Mouse (Mus musculus): ENCODE results near the gene Lrg1. TPM values are rescaled to one million over a fixed set of nuclear protein-coding genes. Genes with fewer than 3 reads are reported as not detected.

The Lrg1 gene
- 100 to 1,000 TPM; 165 to 222 TPM for total RNA-seq (2023)

GRCm38 (mm10) chr17:56121826-56122225 lies at the start of gene Lrg1:
Gene Lrg1 (minus strand): TSS chr17:56122001.

GRCm38 (mm10) chr17:56162231-56162774 lies 40.5 kb upstream of the Lrg1 start, which contains the start of gene Tnfaip8l1:
Gene Tnfaip8l1 (plus strand): TSS chr17:56162477.

GRCm38 (mm10) chr17:56139858-56140595 lies 18.2 kb upstream of the Lrg1 start, which contains the start of gene Sema6b:
Gene Sema6b (minus strand): TSS chr17:56140343.

GRCm38 (mm10) chr17:56117251-56117710 lies 4.5 kb downstream of the Lrg1 start, which contains the start of gene Plin5:
Gene Plin5 (minus strand): TSS chr17:56117596.

GRCm38 (mm10) chr17:56109219-56110051 lies 12.4 kb downstream of the Lrg1 start, which contains the start of gene Plin4:
Gene Plin4 (minus strand): TSS chr17:56109803.

GRCm38 (mm10) chr17:56078880-56079795 lies 42.7 kb downstream of the Lrg1 start, which contains the start of gene Hdgfl2:
Gene Hdgfl2 (plus strand): TSS chr17:56079634.

GRCm38 (mm10) chr17:56074827-56075208 lies 47.0 kb downstream of the Lrg1 start, which contains the start of gene Ubxn6:
Gene Ubxn6 (minus strand): TSS chr17:56075028.

Other genes with a start within 250 kb of the Lrg1 start
- 1 to 10 TPM; 3.1 to 5.9 TPM for gene Zfp119a, start 243.1 kb downstream of the Lrg1 start, total RNA-seq (2023)
- 1 to 10 TPM; 6.5 to 6.9 TPM for gene Zfp959, start 229.9 kb downstream of the Lrg1 start, total RNA-seq (2023)
- 1 to 10 TPM; 4.6 to 5.2 TPM for gene Zfp119b, start 172.5 kb downstream of the Lrg1 start, total RNA-seq (2023)
- gene Ebi3, start 169.4 kb downstream of the Lrg1 start, total RNA-seq (2023) = 100 to 1,000 TPM; 124 to 153 TPM
- gene Yju2, start 162.9 kb downstream of the Lrg1 start, total RNA-seq (2023) = 10 to 100 TPM; 24.1 to 24.2 TPM
- 1 to 10 TPM in 1 of 2 experiments, under 1 TPM in 1; 0.35 to 1.6 TPM for gene Shd, start 151.5 kb downstream of the Lrg1 start, total RNA-seq (2023)
- gene Fsd1, start 135.5 kb downstream of the Lrg1 start, total RNA-seq (2023) = not detected
- gene Stap2, start 116.4 kb downstream of the Lrg1 start, total RNA-seq (2023) = 1 to 10 TPM; 1.1 to 1.5 TPM
- gene Mpnd, start 116.3 kb downstream of the Lrg1 start, total RNA-seq (2023) = 10 to 100 TPM; 30.8 to 35.6 TPM
- 10 to 100 TPM; 58.7 to 59.0 TPM for gene Sh3gl1, start 85.4 kb downstream of the Lrg1 start, total RNA-seq (2023)
- gene Chaf1a, start 81.6 kb downstream of the Lrg1 start, total RNA-seq (2023) = 10 to 100 TPM; 16.7 to 19.3 TPM
- gene Ubxn6, start 47.0 kb downstream of the Lrg1 start, total RNA-seq (2023) = 10 to 100 TPM; 29.7 to 32.1 TPM
- gene Hdgfl2, start 42.4 kb downstream of the Lrg1 start, total RNA-seq (2023) = 10 to 100 TPM; 39.7 to 45.3 TPM
- gene Plin4, start 12.2 kb downstream of the Lrg1 start, total RNA-seq (2023) = under 1 TPM; 0.31 to 0.49 TPM
- gene Plin5, start 4.4 kb downstream of the Lrg1 start, total RNA-seq (2023) = 1 to 10 TPM; 1.2 to 1.3 TPM
- gene Sema6b, start 18.3 kb upstream of the Lrg1 start, total RNA-seq (2023) = 1 to 10 TPM; 4.3 TPM
- 1 to 10 TPM; 1.3 to 1.8 TPM for gene Tnfaip8l1, start 40.5 kb upstream of the Lrg1 start, total RNA-seq (2023)
- 10 to 100 TPM; 26.6 to 30.6 TPM for gene Mydgf, start 61.9 kb upstream of the Lrg1 start, total RNA-seq (2023)
- 10 to 100 TPM; 33.0 to 38.7 TPM for gene Dpp9, start 96.9 kb upstream of the Lrg1 start, total RNA-seq (2023)
- 10 to 100 TPM; 12.7 to 12.8 TPM for gene Fem1a, start 134.8 kb upstream of the Lrg1 start, total RNA-seq (2023)
- gene Ticam1, start 154.8 kb upstream of the Lrg1 start, total RNA-seq (2023) = 10 to 100 TPM; 13.2 to 15.0 TPM
- gene Plin3, start 170.9 kb upstream of the Lrg1 start, total RNA-seq (2023) = 10 to 100 TPM; 45.8 to 53.2 TPM
- gene Arrdc5, start 178.3 kb upstream of the Lrg1 start, total RNA-seq (2023) = not detected
- 10 to 100 TPM; 88.7 to 96.5 TPM for gene Uhrf1, start 181.3 kb upstream of the Lrg1 start, total RNA-seq (2023)
- gene Kdm4b, start 204.1 kb upstream of the Lrg1 start, total RNA-seq (2023) = 10 to 100 TPM; 16.8 to 18.0 TPM